Mouse (Mus musculus): ENCODE measurements around the gene Skap2. TPM values are rescaled to one million over a fixed set of nuclear protein-coding genes. Genes with fewer than 3 reads are reported as not detected.

Gene Skap2
- polyA plus RNA-seq, 1 experiment = 10.3 TPM

DNA sequence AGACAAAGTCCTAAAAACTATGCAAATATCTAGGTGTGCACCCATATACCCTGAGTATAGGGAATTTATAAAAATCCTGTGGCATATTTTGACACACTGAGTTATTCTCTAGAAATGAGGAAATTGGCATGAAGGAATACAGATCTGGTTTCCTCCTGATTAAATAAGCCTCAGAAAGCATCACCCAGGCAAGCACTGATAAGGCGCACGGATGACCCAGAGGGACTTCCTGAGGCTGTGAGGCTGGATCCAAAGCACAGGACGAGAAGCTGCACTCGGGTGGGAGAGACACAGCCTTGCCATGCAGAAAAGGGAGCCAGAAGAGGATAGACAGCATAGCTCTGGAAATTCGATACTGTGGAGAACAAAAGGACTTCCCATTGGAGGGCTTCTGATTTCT, 12.4 kb upstream of the Skap2 start:
- no peak for TF ChIP-seq CTCF (IDR thresholded peaks at IDR 0.05; ENCODE audit: borderline replicate concordance, extremely low read depth, insufficient read depth, insufficient read length)
- TF ChIP-seq POLR2A (IDR thresholded peaks at IDR 0.05; ENCODE audit: borderline replicate concordance, extremely low read depth, insufficient read depth, insufficient read length, poor library complexity, severe bottlenecking) = no peak
- no peak for DNase-seq (ENCODE audit: low read depth)

DNA sequence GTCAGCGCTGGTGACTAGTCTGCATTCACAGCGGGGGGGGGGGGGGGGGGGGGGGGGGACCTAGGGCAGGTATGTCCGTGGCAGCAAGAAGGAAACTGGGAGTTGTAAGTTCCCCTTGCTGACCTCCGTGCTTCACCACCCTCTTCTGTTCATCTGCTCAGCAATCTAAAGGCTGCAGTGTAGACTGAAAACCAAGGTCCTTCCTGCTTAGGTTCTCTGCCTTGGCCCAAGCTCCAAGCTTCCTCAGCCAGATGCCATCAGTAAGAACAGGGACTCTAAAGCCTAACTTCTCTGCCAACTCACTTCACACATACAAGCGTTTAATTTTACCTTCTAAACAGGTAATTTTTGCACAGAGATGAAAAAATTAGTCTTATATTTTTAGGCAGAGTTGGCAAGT, 10.0 kb upstream of the Skap2 start:
- no peak for TF ChIP-seq POLR2A (IDR thresholded peaks at IDR 0.05; ENCODE audit: borderline replicate concordance, extremely low read depth, insufficient read depth, insufficient read length, poor library complexity, severe bottlenecking)
- no peak for DNase-seq (ENCODE audit: low read depth)

DNA sequence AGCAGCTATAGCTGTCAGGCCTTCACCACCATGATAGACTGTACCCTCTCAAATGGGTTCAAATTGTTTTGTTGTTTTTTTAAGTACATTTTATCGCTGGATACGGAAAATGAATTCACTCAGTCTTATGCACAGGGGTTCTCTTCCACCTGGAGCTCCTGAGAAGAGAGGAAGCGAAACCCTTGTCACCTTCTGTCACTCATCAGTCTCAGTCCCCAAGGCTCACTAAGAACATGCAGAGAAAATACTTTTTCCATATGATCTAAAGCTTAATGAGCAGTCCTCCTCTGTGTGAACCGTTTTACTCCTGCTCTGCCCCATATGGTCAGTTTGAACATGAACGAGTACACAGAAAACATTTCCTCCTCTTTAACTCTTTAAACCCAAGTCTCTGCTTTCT, 7.9 kb upstream of the Skap2 start:
- no peak for TF ChIP-seq CTCF (IDR thresholded peaks at IDR 0.05; ENCODE audit: borderline replicate concordance, extremely low read depth, insufficient read depth, insufficient read length)
- no peak for TF ChIP-seq POLR2A (IDR thresholded peaks at IDR 0.05; ENCODE audit: borderline replicate concordance, extremely low read depth, insufficient read depth, insufficient read length, poor library complexity, severe bottlenecking)
- DNase-seq (ENCODE audit: low read depth) = no peak

DNA sequence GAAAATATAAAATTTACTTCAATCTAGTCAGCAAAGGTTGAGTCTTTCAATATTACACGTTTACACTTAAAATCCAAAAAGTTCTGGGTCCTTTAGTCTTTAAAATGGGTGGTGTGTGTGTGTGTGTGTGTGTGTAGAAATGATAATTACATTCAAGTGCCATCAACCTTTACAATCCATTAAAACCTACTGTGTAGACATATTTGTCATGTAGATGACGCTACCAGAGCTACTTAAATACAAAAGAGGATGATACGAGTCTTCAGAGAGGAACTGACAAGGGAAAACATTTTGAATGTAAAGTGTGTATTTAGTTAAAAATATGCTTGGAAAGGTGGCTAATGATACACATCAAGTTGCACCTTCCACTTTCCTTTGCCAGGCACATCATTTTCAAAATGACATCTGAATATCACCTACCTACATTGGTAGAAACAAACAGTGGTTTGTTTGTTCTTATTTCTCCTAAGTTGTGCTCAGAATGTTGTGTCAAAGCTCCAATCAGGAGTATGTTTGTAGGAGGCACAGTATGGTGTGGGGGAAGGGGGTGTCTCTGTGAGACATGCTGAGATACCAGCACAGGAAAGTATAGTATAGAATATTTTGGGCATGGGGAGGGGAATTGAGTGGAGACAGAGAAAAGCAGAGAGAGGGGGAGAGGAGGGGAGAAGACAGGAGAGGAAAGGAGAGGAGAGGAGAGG, 1.0 kb upstream of the Skap2 start:
- TF ChIP-seq POLR2A (IDR thresholded peaks at IDR 0.05; ENCODE audit: borderline replicate concordance, extremely low read depth, insufficient read depth, insufficient read length, poor library complexity, severe bottlenecking) = no peak
- no peak for DNase-seq (ENCODE audit: low read depth)

DNA sequence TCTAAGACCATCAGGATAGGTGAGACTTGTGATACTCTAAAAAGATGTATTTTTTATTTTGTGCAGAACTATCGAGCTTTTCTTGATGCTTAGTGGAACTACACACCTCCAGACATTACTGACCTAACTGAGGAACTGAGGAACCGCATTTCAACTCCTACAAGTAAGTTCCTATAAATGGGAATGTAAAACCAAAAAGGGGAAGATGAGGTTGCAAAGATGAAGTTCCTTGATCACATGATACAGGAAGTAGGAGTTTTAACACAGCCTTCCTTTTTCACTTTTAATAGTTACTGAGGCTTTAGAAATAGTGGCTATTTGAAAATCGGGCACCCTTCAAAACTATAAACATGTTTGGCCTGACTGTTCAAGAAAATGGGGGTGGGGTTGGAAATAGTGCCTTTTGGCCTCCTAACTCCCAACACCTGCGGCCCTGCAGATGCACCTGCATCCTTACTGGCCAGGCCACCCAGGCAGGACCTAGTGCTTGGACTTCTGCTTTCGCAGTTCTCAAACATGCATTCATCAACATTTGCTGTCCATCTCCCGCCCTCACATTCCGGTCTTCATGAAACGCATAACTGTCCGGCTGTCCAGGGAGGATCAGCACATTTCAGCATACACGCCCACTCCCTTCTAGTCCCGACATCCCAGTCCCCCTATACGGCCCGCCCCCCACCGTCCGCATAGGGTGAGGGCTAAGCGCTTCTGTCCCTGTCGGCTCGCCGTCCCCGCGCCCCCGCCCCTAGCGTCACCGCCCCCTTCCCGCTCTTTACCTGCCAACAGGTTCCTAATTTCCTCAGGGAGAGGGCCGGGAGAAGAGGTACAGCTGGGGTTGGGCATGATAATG, 565 bp downstream of the Skap2 start:
- no peak for DNase-seq (ENCODE audit: low read depth)

DNA sequence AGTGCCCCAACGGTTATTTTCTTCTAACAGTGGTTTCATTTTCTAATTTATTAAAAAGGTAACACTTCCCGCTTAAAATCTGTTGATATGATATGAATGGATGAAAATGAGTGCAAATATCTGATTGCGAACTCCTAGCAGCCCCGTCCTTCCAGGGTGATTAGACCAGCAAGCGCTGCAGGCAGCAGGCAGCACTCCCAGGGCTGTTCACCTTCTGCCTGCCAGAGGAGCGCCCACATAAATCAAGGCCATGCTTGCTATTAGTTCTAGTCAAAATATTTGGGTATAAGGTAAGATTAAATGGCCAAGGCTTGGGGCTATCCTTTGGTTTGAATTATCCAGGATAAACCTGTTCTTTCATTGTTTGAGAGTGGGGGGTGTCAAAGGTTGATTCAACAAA, 3.0 kb downstream of the Skap2 start:
- no peak for DNase-seq (ENCODE audit: low read depth)
- no peak for TF ChIP-seq CTCF (IDR thresholded peaks at IDR 0.05; ENCODE audit: borderline replicate concordance, extremely low read depth, insufficient read depth, insufficient read length)
- TF ChIP-seq POLR2A (IDR thresholded peaks at IDR 0.05; ENCODE audit: borderline replicate concordance, extremely low read depth, insufficient read depth, insufficient read length, poor library complexity, severe bottlenecking) = no peak

More for the DNA sequence above, 565 bp downstream of the Skap2 start:
- TF ChIP-seq CTCF (IDR thresholded peaks at IDR 0.05; ENCODE audit: borderline replicate concordance, extremely low read depth, insufficient read depth, insufficient read length) = no peak
- no peak for TF ChIP-seq POLR2A (IDR thresholded peaks at IDR 0.05; ENCODE audit: borderline replicate concordance, extremely low read depth, insufficient read depth, insufficient read length, poor library complexity, severe bottlenecking)

DNA sequence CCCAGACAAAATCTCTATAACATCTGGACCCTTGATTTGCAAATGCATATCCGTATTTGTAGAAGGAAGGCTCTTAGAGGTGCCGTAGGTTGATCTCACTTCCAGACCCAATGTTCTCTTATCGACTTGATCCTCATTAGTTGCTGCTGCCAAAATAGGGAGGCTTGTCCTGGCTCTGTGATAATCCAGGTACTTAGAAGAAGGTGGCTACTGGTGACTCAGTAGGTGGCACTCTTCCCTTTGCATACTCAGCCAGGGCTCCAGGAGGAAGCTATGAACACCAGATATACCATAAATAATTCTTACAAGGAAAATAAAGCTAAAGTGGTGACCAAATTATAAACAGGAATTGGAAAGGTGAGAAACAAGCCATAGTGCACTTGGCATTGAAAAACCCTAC, 3.6 kb downstream of the Skap2 start:
- DNase-seq (ENCODE audit: low read depth) = peak; percentile 56
- TF ChIP-seq POLR2A (IDR thresholded peaks at IDR 0.05; ENCODE audit: borderline replicate concordance, extremely low read depth, insufficient read depth, insufficient read length, poor library complexity, severe bottlenecking) (no peak), CTCF (IDR thresholded peaks at IDR 0.05; ENCODE audit: borderline replicate concordance, extremely low read depth, insufficient read depth, insufficient read length) (no peak)

DNA sequence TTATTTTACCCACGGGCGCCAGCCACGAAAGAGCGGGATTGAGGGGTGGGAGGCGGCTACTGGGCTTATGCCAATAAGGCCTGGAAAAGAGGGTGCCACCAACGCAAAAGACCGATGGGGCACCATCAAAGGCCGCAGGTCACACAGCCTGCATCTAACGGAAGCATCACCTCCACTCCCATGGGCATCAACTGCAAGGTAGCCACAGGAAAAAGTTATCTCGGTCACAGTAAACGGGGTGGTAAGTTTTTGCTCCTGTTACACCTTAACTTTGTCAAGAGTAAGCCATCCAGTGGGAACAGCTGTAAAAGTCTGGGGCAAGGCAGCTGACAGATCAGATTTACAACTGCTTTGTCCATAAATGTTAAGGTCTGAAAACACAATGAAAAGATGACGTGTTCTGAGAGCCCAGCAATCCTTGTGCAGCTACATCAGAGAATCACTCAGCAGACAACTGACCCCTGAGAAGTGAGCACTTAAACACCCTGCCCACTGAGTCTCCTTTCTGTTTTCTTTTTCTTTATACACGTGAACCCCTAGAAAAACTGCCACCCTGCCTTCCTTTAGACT, 5.6 kb downstream of the Skap2 start:
- DNase-seq (ENCODE audit: low read depth) = no peak
- TF ChIP-seq POLR2A (IDR thresholded peaks at IDR 0.05; ENCODE audit: borderline replicate concordance, extremely low read depth, insufficient read depth, insufficient read length, poor library complexity, severe bottlenecking) = no peak
- TF ChIP-seq CTCF (IDR thresholded peaks at IDR 0.05; ENCODE audit: borderline replicate concordance, extremely low read depth, insufficient read depth, insufficient read length) = no peak

DNA sequence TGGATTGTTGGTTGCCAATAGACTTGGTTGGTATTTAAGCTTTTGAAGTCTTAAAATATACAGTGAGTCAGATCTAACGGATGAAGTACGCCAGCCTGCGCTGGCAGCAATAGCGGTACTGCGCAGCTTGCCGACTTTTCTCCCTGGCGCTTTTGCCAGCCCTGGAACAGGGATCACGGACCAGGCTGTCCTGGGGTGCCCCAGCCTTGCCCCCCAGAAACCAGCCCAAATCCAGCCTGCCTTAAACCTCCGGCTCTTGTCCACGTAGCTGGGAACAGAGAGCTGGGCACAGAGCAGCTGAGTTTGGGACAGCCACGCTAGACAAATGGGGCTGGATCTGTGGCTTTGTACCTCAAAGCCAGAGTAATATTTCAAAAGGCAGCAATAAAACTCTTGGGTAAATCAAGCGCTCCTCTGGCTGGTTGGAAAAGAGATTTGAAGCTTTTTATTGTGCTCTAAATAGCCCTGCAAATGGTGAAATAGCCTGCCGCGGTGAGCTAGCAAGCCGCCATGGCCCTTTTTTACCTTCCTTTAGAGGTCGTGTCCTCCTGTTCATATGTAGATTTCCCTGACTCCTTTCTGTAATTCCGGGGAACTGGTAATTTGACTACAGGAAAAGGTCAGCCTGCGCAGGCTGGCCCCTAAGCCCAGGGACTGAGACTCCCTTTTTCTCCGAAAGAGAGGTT, 6.2 kb downstream of the Skap2 start:
- peak; percentile 72 for DNase-seq (ENCODE audit: low read depth)
- TF ChIP-seq POLR2A (IDR thresholded peaks at IDR 0.05; ENCODE audit: borderline replicate concordance, extremely low read depth, insufficient read depth, insufficient read length, poor library complexity, severe bottlenecking) = no peak
- TF ChIP-seq CTCF (IDR thresholded peaks at IDR 0.05; ENCODE audit: borderline replicate concordance, extremely low read depth, insufficient read depth, insufficient read length) = no peak

DNA sequence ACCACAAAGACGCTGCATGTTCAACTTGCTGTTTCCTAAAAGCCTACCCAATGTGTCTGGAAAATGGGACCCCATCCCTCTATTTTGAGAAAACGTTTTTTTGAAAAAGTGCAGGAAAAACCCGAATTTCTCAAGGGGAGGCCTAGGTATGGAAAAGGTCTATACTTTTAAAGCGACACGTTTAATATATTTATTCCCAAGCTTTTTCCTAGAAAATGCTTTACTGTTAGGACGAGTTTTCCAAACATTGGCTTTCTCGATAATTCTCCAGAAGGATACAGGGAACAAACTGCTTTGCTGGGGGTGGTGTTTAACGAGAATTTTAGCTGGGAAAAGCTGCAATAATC, 6.8 kb downstream of the Skap2 start:
- no peak for TF ChIP-seq POLR2A (IDR thresholded peaks at IDR 0.05; ENCODE audit: borderline replicate concordance, extremely low read depth, insufficient read depth, insufficient read length, poor library complexity, severe bottlenecking)
- no peak for TF ChIP-seq CTCF (IDR thresholded peaks at IDR 0.05; ENCODE audit: borderline replicate concordance, extremely low read depth, insufficient read depth, insufficient read length)
- DNase-seq (ENCODE audit: low read depth) = peak; percentile 48

DNA sequence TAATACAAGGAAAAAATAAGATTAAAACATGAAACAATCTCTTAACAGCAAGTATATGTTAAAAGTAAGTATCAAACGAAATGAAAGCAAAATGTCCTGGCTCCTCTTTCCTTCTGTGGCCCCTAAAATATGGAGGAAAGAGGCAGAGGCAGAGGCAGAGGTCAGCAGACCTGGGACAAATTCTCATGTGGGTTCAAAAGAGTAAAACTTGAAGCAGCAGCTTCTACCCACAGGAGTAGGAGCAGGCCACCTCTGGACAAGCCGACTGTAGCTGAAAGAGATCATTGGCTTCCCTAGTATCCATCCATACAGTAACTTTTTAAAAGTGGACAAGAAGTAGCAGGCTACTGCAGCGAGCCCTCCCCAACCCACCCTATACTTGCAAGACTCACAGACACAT, 7.4 kb downstream of the Skap2 start:
- no peak for DNase-seq (ENCODE audit: low read depth)
- TF ChIP-seq CTCF (IDR thresholded peaks at IDR 0.05; ENCODE audit: borderline replicate concordance, extremely low read depth, insufficient read depth, insufficient read length) (no peak), POLR2A (IDR thresholded peaks at IDR 0.05; ENCODE audit: borderline replicate concordance, extremely low read depth, insufficient read depth, insufficient read length, poor library complexity, severe bottlenecking) (no peak)

Data from brain, embryonic 14.5 days (tissue).